Mouse (Mus musculus): ENCODE measurements at regions not wholly inside any gene's neighbourhood (a gene's known extent, or its start where the extent isn't known, plus 50 kb on each side); places are given as distances from the start of the nearest gene placed in this dataset.
"Not testable (repeated sequence)": the region's sequence is repeated elsewhere in the genome, so short reads cannot be mapped to it uniquely, and the experiment has no call there.

DNA sequence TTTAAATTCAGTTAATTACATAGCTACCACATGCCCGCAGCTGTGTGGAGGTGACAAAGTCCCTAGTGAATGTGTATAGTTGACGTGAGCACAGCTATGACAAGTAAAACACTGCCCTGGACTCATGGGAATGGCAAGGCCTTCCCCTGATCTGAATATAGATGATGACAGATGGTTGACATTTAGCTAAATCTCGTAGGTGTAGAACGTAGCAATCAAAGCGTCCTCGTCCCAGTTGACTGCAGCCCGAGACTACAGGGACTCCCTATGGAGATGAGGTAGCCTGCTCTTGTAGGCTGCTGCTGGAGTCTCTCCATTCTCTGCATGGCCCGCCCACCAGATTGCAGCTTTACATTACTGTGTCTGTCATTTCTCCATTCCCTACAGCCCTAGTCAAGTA, 107.0 kb upstream of the Slc1a3 start:
- H3K4me3 ChIP-seq, result no peak overlapping the region
- WGBS, result 53% methylated on average over 8 of the region's 8 CpGs
- peaks cover 20% of the 10 kb centered on the region for H3K4me1 ChIP-seq
- H3K27me3 ChIP-seq (replicated peaks), result no peaks in the 10 kb centered on the region
- no peak overlapping the region for H3K27ac ChIP-seq
- no peaks in the 10 kb centered on the region for H3K36me3 ChIP-seq
- no peak overlapping the region for H3K4me2 ChIP-seq (replicated peaks)
- H3K9ac ChIP-seq, result no peak overlapping the region
- 0 out of 2 replicates have a peak, but pooled peaks have one; percentile 26 for ATAC-seq (ENCODE audit: low FRiP score, low read depth)
- no peaks in the 10 kb centered on the region for H3K9me3 ChIP-seq

GRCm38 (mm10) chr15:8816501-8817368, 106.2 kb upstream of the Slc1a3 start:
- Histone ChIP-seq H3K4me2 (replicated peaks) (no peak overlapping the region), H3K27me3 (replicated peaks) (no peaks in the 10 kb centered on the region), H3K36me3 (no peaks in the 10 kb centered on the region), H3K4me3 (no peak overlapping the region), H3K27ac (no peak overlapping the region), H3K4me1 (peaks cover 20% of the 10 kb centered on the region), H3K9ac (no peak overlapping the region), H3K9me3 (no peaks in the 10 kb centered on the region)
- 40% methylated on average over 10 of the region's 10 CpGs for WGBS
- peak; percentile 55 for ATAC-seq (ENCODE audit: low FRiP score, low read depth)

DNA sequence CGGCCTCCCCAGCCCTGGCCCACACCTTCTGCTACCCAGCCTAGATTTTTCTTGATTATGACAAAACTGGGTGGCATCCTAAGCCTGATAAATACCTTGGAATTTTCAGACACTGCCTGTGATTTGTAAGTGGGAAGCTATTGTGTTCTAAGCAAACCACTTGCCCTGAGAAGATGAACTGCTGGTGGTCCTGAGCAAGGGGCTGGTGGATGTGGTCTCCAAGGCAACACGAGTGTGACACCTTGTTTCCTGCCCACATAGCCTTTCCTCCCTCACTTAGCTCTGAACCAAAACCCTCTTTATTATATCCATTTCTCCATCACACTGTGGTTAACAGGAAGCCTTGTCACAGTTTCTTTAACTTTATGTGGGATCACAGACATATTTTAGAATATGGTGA, 105.4 kb upstream of the Slc1a3 start:
- peak; percentile 49; the same call in 1 of the 2 replicates for ATAC-seq (ENCODE audit: low FRiP score, low read depth)
- no peak overlapping the region for H3K4me3 ChIP-seq
- H3K9me3 ChIP-seq, result no peaks in the 10 kb centered on the region
- H3K4me1 ChIP-seq, result peaks cover 20% of the 10 kb centered on the region
- H3K4me2 ChIP-seq (replicated peaks), result peak overlapping the region; percentile 24; the same call in 1 of the 2 replicates
- no peak overlapping the region for H3K27ac ChIP-seq
- no peaks in the 10 kb centered on the region for H3K27me3 ChIP-seq (replicated peaks)
- H3K9ac ChIP-seq, result no peak overlapping the region
- no peaks in the 10 kb centered on the region for H3K36me3 ChIP-seq
- WGBS, result 47% methylated on average over 2 of the region's 2 CpGs

GRCm38 (mm10) chr15:8815277-8815676, 104.7 kb upstream of the Slc1a3 start:
- no peaks in the 10 kb centered on the region for H3K36me3 ChIP-seq
- H3K9ac ChIP-seq, result no peak overlapping the region
- no peaks in the 10 kb centered on the region for H3K27me3 ChIP-seq (replicated peaks)
- H3K4me2 ChIP-seq (replicated peaks), result peak overlapping the region; percentile 24; the same call in 1 of the 2 replicates
- 23% methylated on average over 6 of the region's 6 CpGs for WGBS
- H3K9me3 ChIP-seq, result no peaks in the 10 kb centered on the region
- peaks cover 20% of the 10 kb centered on the region for H3K4me1 ChIP-seq
- H3K4me3 ChIP-seq, result no peak overlapping the region
- H3K27ac ChIP-seq, result no peak overlapping the region
- ATAC-seq (ENCODE audit: low FRiP score, low read depth), result peak; percentile 80

- Histone ChIP-seq H3K4me3 (no peak overlapping the region), H3K36me3 (no peaks in the 10 kb centered on the region), H3K9me3 (no peaks in the 10 kb centered on the region), H3K4me1 (no peaks in the 10 kb centered on the region), H3K27ac (no peak overlapping the region), H3K27me3 (replicated peaks) (no peaks in the 10 kb centered on the region), H3K4me2 (replicated peaks) (no peak overlapping the region), H3K9ac (no peak overlapping the region)
- ATAC-seq (ENCODE audit: low FRiP score, low read depth), result no peak
- 73% methylated on average over 8 of the region's 8 CpGs for WGBS
Observed at GRCm38 (mm10) chr15:8806354-8806753, 95.8 kb upstream of the Slc1a3 start.

GRCm38 (mm10) chr15:8805565-8805964, 95.0 kb upstream of the Slc1a3 start:
- not testable (repeated sequence) for H3K4me2 ChIP-seq (replicated peaks); ATAC-seq (ENCODE audit: low FRiP score, low read depth); H3K9me3 ChIP-seq; H3K9ac ChIP-seq; H3K27ac ChIP-seq; H3K36me3 ChIP-seq; H3K4me3 ChIP-seq; H3K27me3 ChIP-seq (replicated peaks); H3K4me1 ChIP-seq
- WGBS, result 95% methylated on average over 5 of the region's 5 CpGs

GRCm38 (mm10) chr15:8802058-8802457, 91.5 kb upstream of the Slc1a3 start:
- no peaks in the 10 kb centered on the region for H3K9me3 ChIP-seq
- ATAC-seq (ENCODE audit: low FRiP score, low read depth), result no peak
- WGBS, result 65% methylated on average over 7 of the region's 7 CpGs
- no peaks in the 10 kb centered on the region for H3K36me3 ChIP-seq
- no peak overlapping the region for H3K27ac ChIP-seq
- H3K4me1 ChIP-seq, result no peaks in the 10 kb centered on the region
- H3K27me3 ChIP-seq (replicated peaks), result no peaks in the 10 kb centered on the region
- no peak overlapping the region for H3K4me2 ChIP-seq (replicated peaks)
- no peak overlapping the region for H3K9ac ChIP-seq
- no peak overlapping the region for H3K4me3 ChIP-seq

DNA sequence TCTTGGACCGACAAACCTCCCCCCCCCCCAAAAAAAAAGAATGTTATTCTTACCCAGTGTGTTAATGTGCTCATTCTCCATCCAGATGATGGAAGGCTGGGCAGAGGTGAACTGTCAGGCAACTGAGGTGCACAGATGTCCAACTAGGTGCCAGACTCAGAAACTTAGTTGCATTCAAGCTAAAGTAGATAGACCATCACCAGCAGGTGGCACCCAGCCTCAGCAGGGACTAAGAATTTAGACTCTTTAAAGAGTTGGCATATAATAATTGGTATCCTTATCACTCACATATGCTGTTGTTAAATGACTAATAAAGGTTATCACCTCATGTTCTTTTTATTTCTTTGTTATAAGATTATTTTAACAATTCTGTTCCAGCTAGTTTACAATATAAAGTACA, 86.5 kb upstream of the Slc1a3 start:
- H3K4me2 ChIP-seq (replicated peaks), result no peak overlapping the region
- H3K27ac ChIP-seq, result no peak overlapping the region
- no peak overlapping the region for H3K9ac ChIP-seq
- H3K4me3 ChIP-seq, result no peak overlapping the region
- H3K4me1 ChIP-seq, result no peaks in the 10 kb centered on the region
- no peaks in the 10 kb centered on the region for H3K27me3 ChIP-seq (replicated peaks)
- WGBS, result 94% methylated on average over 1 of the region's 1 CpGs
- H3K36me3 ChIP-seq, result no peaks in the 10 kb centered on the region
- H3K9me3 ChIP-seq, result no peaks in the 10 kb centered on the region
- no peak for ATAC-seq (ENCODE audit: low FRiP score, low read depth)

GRCm38 (mm10) chr15:8792106-8792505, 81.5 kb upstream of the Slc1a3 start:
- no peaks in the 10 kb centered on the region for H3K4me1 ChIP-seq
- no peaks in the 10 kb centered on the region for H3K27me3 ChIP-seq (replicated peaks)
- H3K27ac ChIP-seq, result no peak overlapping the region
- no peak overlapping the region for H3K4me2 ChIP-seq (replicated peaks)
- 77% methylated on average over 2 of the region's 2 CpGs for WGBS
- no peaks in the 10 kb centered on the region for H3K36me3 ChIP-seq
- no peak overlapping the region for H3K4me3 ChIP-seq
- H3K9ac ChIP-seq, result no peak overlapping the region
- no peaks in the 10 kb centered on the region for H3K9me3 ChIP-seq
- ATAC-seq (ENCODE audit: low FRiP score, low read depth), result no peak

DNA sequence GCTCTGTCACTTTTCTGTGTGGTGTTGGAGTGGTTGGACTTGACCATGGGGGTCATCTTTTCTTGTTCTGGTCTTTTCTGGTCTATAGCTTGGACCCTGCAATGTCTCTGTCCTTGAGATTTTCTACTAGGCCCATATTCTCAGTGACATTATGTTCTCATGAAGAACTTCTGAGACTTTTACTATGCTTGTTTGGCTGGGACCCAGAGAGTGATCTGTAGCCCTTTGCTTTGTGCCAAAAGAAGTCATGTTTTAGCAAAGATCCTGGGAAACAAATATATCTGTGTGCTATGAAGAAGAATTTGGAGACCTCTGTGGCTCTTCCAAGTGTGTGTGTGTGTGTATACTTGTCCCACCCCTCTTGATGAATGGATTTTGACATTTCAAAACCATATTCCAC, 79.4 kb upstream of the Slc1a3 start:
- H3K4me1 ChIP-seq, result no peaks in the 10 kb centered on the region
- no peak overlapping the region for H3K4me3 ChIP-seq
- no peak overlapping the region for H3K9ac ChIP-seq
- H3K27me3 ChIP-seq (replicated peaks), result no peaks in the 10 kb centered on the region
- no peak for ATAC-seq (ENCODE audit: low FRiP score, low read depth)
- no peaks in the 10 kb centered on the region for H3K36me3 ChIP-seq
- H3K27ac ChIP-seq, result no peak overlapping the region
- no peak overlapping the region for H3K4me2 ChIP-seq (replicated peaks)
- H3K9me3 ChIP-seq, result no peaks in the 10 kb centered on the region

DNA sequence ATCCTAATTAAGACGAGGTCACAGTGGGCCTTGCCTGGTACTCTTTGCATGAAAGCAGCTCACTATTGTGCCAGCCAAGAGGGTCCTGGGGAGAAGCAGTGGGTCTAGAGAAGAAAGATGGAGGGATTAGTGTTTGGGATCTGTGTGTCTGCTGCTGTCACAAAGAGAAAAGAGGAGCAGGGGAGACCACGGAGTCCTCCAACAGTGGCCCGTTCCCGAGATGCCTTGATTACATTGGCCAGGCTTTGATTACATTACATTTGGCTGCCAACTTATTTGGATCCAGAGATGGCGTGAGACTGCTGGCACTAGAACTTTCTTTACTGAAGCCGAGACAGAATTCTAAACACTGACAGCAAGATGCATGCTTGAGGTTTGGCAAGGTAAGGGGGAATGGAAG, 78.4 kb upstream of the Slc1a3 start:
- H3K4me2 ChIP-seq (replicated peaks), result no peak overlapping the region
- ATAC-seq (ENCODE audit: low FRiP score, low read depth), result no peak
- H3K27ac ChIP-seq, result no peak overlapping the region
- no peak overlapping the region for H3K9ac ChIP-seq
- H3K9me3 ChIP-seq, result no peaks in the 10 kb centered on the region
- H3K4me1 ChIP-seq, result no peaks in the 10 kb centered on the region
- no peak overlapping the region for H3K4me3 ChIP-seq
- WGBS, result 88% methylated on average over 6 of the region's 6 CpGs
- no peaks in the 10 kb centered on the region for H3K27me3 ChIP-seq (replicated peaks)
- no peaks in the 10 kb centered on the region for H3K36me3 ChIP-seq

GRCm38 (mm10) chr15:8785537-8785936, 75.0 kb upstream of the Slc1a3 start:
- H3K4me3 ChIP-seq, result no peak overlapping the region
- no peak overlapping the region for H3K9ac ChIP-seq
- H3K36me3 ChIP-seq, result no peaks in the 10 kb centered on the region
- H3K4me2 ChIP-seq (replicated peaks), result no peak overlapping the region
- peaks cover 13% of the 10 kb centered on the region for H3K4me1 ChIP-seq
- no peaks in the 10 kb centered on the region for H3K9me3 ChIP-seq
- 72% methylated on average over 6 of the region's 6 CpGs for WGBS
- H3K27me3 ChIP-seq (replicated peaks), result no peaks in the 10 kb centered on the region
- no peak overlapping the region for H3K27ac ChIP-seq
- ATAC-seq (ENCODE audit: low FRiP score, low read depth), result no peak

- Histone ChIP-seq H3K4me1 (peaks cover 14% of the 10 kb centered on the region), H3K9ac (no peak overlapping the region), H3K27ac (no peak overlapping the region), H3K4me2 (replicated peaks) (no peak overlapping the region), H3K36me3 (no peaks in the 10 kb centered on the region), H3K4me3 (no peak overlapping the region), H3K9me3 (no peaks in the 10 kb centered on the region), H3K27me3 (replicated peaks) (no peaks in the 10 kb centered on the region)
- 82% methylated on average over 2 of the region's 2 CpGs for WGBS
- no peak for ATAC-seq (ENCODE audit: low FRiP score, low read depth)
Observed at GRCm38 (mm10) chr15:8783567-8783966, 73.0 kb upstream of the Slc1a3 start.
